Mouse (Mus musculus) lung, embryonic 14.5 days (tissue): ENCODE measurements around the gene Axl. TPM values are rescaled to one million over a fixed set of nuclear protein-coding genes. Genes with fewer than 3 reads are reported as not detected.

Experiments
- ATAC-seq: fragments of 200-750 bp; cut with Nextera tagmentation; 2 replicates; pipeline ENCODE4 v1.8.0; 2017; ENCODE audit warnings: mild to moderate bottlenecking, moderate TSS enrichment, moderate library complexity; ENCODE audit not compliant: insufficient read depth
- DNase-seq: peaks from one replicate; pipeline ENCODE4 v3.0.0-alpha.2; 2015
- H3K27ac ChIP-seq: fragments of 300-500 bp; sonication (generic); 2 replicates; pipeline ENCODE4 v1.5.1; 2014; ENCODE audit warnings: low read depth, mild to moderate bottlenecking, moderate library complexity
- H3K27me3 ChIP-seq: fragments of 300-500 bp; sonication (generic); 2 replicates; pipeline ENCODE4 v1.6.1; 2014; ENCODE audit warnings: low read length, control low read depth; ENCODE audit not compliant: insufficient read depth
- H3K36me3 ChIP-seq: fragments of 300-500 bp; sonication (generic); 2 replicates; pipeline ENCODE4 v1.6.1; 2014; ENCODE audit warnings: control low read depth; ENCODE audit not compliant: insufficient read depth
- H3K4me1 ChIP-seq: fragments of 300-500 bp; sonication (generic); 2 replicates; pipeline ENCODE4 v1.6.1; 2014; ENCODE audit warnings: antibody characterized with exemption, control low read depth; ENCODE audit not compliant: insufficient read depth
- H3K4me2 ChIP-seq: fragments of 300-500 bp; sonication (generic); 2 replicates; pipeline ENCODE4 v1.6.1; 2014; ENCODE audit warnings: mild to moderate bottlenecking
- H3K4me3 ChIP-seq: fragments of 300-500 bp; sonication (generic); 2 replicates; pipeline ENCODE4 v1.5.1; 2014; ENCODE audit warnings: low read depth, low read length
- H3K9ac ChIP-seq: fragments of 300-500 bp; sonication (generic); 2 replicates; pipeline ENCODE4 v1.6.1; 2014
- H3K9me3 ChIP-seq: fragments of 300-500 bp; sonication (generic); 2 replicates; pipeline ENCODE4 v1.6.1; 2016; ENCODE audit warnings: low read depth, low read length, control low read depth
- CTCF ChIP-seq: IDR thresholded peaks from 2 replicates; pipeline ENCODE4 v1.5.1; 2016; ENCODE audit warnings: antibody characterized with exemption, low read depth
- WGBS: fragments of 180-500 bp; shearing (Covaris S2); extraction: QIAGEN DNeasy Blood & Tissue Kit; methylation state at CpG from one replicate; pipeline ENCODE4 v1.1.7; 2014; 5-methylcytosine and 5-hydroxymethylcytosine counted together
- polyA plus RNA-seq: library from polyadenylated mRNA; unstranded; fragments of >200 nt; fragmentation: Nextera tagmentation; extraction: Ambion mirVana; gene quantifications from 2 replicates; pipeline ENCODE4 v1.2.1, GENCODE M21; 2014

Gene Axl
- polyA plus RNA-seq, 1 experiment from 2014 or later: 46.5 TPM

DNA sequence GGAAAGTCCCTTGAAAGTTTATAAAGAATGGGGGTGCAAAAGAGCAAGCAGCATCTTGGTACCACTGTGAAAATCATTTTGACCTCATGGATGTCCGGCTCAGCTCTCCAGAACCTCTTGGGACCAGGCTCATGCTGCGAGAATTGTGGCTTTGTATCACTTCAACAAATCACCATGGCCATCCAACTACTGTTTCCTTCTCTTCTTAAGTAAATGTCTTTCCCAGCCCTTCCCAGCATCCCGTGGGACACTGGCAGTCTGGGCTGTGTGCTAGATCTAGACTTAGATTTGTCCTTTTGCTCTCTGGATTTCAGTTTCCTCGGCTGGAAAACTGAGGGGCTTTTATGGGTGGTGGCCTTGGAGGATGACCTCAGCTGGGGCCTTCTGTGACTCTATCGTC is 20.3 kb downstream of the Axl start:
- Histone ChIP-seq H3K4me2 (no peak overlapping the region), H3K4me1 (no peaks in the 10 kb centered on the region), H3K27me3 (no peaks in the 10 kb centered on the region), H3K27ac (no peak overlapping the region), H3K4me3 (no peak overlapping the region), H3K36me3 (peaks cover 72% of the 10 kb centered on the region; the same call in 1 of the 2 replicates), H3K9ac (no peak overlapping the region), H3K9me3 (no peaks in the 10 kb centered on the region)
- TF ChIP-seq CTCF: no peak
- 89% methylated on average over 5 of the region's 5 CpGs for WGBS
- DNase-seq: no peak
- no peak for ATAC-seq

DNA sequence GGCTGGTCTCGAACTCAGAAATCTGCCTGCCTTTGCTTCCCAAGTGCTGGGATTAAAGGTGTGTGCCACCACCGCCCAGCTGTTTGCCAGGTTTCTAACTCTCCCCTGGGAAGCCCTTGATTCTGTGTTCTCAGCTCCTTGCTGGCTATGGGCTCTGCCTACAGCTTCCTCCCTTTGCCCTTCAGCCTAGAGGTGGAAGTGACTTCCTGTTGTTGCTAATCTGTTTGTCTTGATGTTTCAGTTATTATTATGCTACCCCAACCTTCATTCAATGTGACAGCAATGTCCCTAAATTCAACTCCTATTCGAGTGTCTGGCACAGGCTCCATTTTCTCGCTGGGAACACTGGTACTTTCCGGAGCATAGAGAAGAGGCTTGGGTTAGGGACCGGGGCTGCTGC is 22.4 kb downstream of the Axl start:
- Histone ChIP-seq H3K4me2 (no peak overlapping the region), H3K9ac (no peak overlapping the region), H3K4me3 (no peak overlapping the region), H3K27me3 (no peaks in the 10 kb centered on the region), H3K9me3 (no peaks in the 10 kb centered on the region), H3K4me1 (no peaks in the 10 kb centered on the region), H3K36me3 (peaks cover 65% of the 10 kb centered on the region), H3K27ac (no peak overlapping the region)
- DNase-seq (no peak), ATAC-seq (no peak)
- no peak for TF ChIP-seq CTCF
- 83% methylated on average over 6 of the region's 6 CpGs for WGBS

DNA sequence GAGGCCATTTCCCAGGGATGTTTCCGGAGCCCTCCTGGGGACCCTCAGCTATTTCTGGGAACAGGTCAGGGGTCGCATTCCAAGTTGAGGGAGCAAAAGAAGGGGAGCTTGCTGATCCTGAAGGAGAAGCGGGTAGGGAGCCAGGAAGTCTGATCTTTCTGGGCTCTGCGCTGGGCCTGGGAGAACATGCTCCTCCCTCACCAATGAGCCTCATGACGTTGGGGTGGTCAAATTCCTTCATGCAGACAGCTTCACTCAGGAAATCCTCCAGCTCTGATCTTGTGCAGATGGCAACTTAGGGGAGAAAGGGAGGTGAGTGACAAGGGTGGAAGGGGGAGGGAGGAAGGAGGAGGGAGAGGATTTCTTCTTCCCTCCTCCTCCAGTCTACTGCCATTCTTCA is 24.3 kb downstream of the Axl start:
- no peak overlapping the region for H3K4me2 ChIP-seq
- peak; percentile 52; the same call in 1 of the 2 replicates for ATAC-seq
- 41% methylated on average over 5 of the region's 5 CpGs for WGBS
- no peaks in the 10 kb centered on the region for H3K4me1 ChIP-seq
- peaks cover 59% of the 10 kb centered on the region for H3K36me3 ChIP-seq
- H3K9me3 ChIP-seq: no peaks in the 10 kb centered on the region
- peak overlapping the region; percentile 65; the same call in 1 of the 2 replicates for H3K27ac ChIP-seq
- no peak for TF ChIP-seq CTCF
- H3K27me3 ChIP-seq: no peaks in the 10 kb centered on the region
- no peak overlapping the region for H3K9ac ChIP-seq
- DNase-seq: peak; percentile 47
- no peak overlapping the region for H3K4me3 ChIP-seq

DNA sequence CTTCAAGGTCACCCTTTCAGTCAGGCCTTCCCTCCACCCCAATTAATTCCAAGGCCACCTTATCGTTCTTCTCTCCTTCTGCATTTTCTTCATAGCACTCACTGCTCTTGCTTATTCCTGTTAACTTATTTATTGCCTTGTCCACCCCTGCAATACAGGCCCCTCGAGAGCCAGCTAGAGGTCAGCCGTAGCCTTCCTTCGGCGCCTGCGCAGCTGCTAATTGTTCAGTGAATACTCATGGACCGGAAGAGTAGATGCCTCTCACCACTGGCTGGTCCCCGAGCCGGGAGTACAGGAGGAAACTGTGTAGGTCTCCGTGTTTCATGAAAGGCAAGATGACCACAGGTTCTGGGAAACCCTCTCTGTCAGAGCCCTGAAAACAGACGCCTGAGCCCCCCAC is 24.8 kb downstream of the Axl start:
- WGBS: 56% methylated on average over 11 of the region's 11 CpGs
- H3K27me3 ChIP-seq: no peaks in the 10 kb centered on the region
- H3K27ac ChIP-seq: peak overlapping the region; percentile 65; the same call in 1 of the 2 replicates
- peaks cover 56% of the 10 kb centered on the region for H3K36me3 ChIP-seq
- no peak overlapping the region for H3K9ac ChIP-seq
- H3K4me2 ChIP-seq: no peak overlapping the region
- H3K4me3 ChIP-seq: no peak overlapping the region
- no peak for TF ChIP-seq CTCF
- H3K9me3 ChIP-seq: no peaks in the 10 kb centered on the region
- 0 out of 2 replicates have a peak, but pooled peaks have one; percentile 40 for ATAC-seq
- peak; percentile 43 for DNase-seq
- H3K4me1 ChIP-seq: no peaks in the 10 kb centered on the region

DNA sequence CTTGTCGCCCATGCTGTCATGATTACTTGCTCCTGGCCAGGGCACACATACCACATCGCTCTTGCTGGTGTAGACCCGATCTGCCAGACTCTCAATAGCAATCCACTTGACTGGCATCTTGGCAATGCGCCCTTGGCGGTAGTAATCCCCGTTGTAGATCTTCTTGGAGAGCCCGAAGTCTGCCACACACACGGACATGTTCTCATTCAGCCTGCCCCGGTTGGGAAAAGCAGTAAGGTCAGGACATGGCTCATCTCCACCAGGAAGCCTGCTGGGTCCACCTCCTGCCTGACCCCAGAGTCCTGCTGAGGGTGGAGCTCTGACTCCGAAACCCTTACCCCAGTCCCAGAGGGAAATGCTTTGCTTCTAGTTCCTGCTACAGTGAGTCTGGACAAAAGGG is 27.2 kb downstream of the Axl start:
- DNase-seq: no peak
- Histone ChIP-seq H3K4me2 (no peak overlapping the region), H3K27me3 (no peaks in the 10 kb centered on the region), H3K4me1 (no peaks in the 10 kb centered on the region), H3K4me3 (no peak overlapping the region), H3K9ac (no peak overlapping the region), H3K27ac (no peak overlapping the region), H3K9me3 (no peaks in the 10 kb centered on the region), H3K36me3 (peaks cover 35% of the 10 kb centered on the region)
- ATAC-seq: no peak
- WGBS: 79% methylated on average over 10 of the region's 10 CpGs
- TF ChIP-seq CTCF: no peak

DNA sequence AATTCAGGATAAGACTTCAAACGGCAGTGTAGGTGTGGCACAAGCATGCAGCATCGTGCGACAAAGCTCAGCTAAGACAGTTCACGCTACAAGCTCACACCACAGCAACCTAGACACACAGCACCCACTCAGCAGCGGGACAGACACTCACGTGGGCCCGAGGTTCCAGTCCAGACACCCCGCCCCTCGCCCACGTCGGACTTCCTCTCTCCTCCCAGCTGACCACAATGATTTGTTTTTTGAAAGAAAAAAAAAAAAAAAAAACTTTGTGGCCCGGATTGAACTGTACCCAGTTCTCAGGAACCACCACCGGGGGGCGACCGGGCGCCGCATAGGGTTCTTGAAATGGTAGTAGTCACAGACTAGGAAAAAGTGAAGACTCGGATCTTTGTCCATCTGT is 32.5 kb downstream of the Axl start:
- peak overlapping the region; percentile 96 for H3K4me3 ChIP-seq
- no peaks in the 10 kb centered on the region; the same call in 1 of the 2 replicates for H3K4me1 ChIP-seq
- H3K9ac ChIP-seq: peak overlapping the region; percentile 42
- DNase-seq (peak; percentile 95), ATAC-seq (peak; percentile 37)
- no peaks in the 10 kb centered on the region for H3K27me3 ChIP-seq
- WGBS: under 1% methylated on average over 18 of the region's 18 CpGs
- peak overlapping the region; percentile 86 for H3K27ac ChIP-seq
- no peaks in the 10 kb centered on the region for H3K9me3 ChIP-seq
- peak overlapping the region; percentile 98 for H3K4me2 ChIP-seq
- H3K36me3 ChIP-seq: peaks cover 19% of the 10 kb centered on the region
- TF ChIP-seq CTCF: peak; percentile 76

DNA sequence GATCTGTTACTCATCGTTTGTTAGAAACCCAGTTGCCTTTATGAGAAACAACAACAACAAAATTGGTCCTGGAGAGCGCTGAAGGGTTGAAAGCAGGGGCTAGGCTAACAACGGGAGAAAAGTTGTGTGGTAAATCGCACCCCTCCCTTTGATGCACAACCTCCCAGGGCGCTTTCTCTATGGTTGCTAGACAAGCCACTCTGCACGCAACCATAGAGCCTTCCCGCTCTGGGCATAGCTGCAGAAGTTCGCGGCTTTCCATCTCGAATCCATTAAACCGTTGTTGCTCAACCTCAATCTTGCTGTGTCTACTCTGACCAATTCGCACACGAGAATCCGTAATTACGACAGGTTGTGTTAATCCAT is 33.1 kb downstream of the Axl start:
- DNase-seq: peak; percentile 79
- no peak for TF ChIP-seq CTCF
- peak; percentile 50 for ATAC-seq
- no peaks in the 10 kb centered on the region; the same call in 1 of the 2 replicates for H3K4me1 ChIP-seq
- peak overlapping the region; percentile 96 for H3K4me3 ChIP-seq
- no peaks in the 10 kb centered on the region for H3K9me3 ChIP-seq
- WGBS: 0% methylated on average over 15 of the region's 15 CpGs
- H3K27ac ChIP-seq: peak overlapping the region; percentile 86
- peaks cover 22% of the 10 kb centered on the region for H3K36me3 ChIP-seq
- no peaks in the 10 kb centered on the region for H3K27me3 ChIP-seq
- H3K9ac ChIP-seq: peak overlapping the region; percentile 42
- peak overlapping the region; percentile 98 for H3K4me2 ChIP-seq
